Mouse (Mus musculus): ENCODE measurements at regions not wholly inside any gene's neighbourhood (a gene's known extent, or its start where the extent isn't known, plus 50 kb on each side); places are given as distances from the start of the nearest gene placed in this dataset.

- no peak overlapping the region for H3K9ac ChIP-seq (replicated peaks; ENCODE audit: low read depth, low read length)
- H3K4me3 ChIP-seq (ENCODE audit: low read depth, low read length), result no peak overlapping the region
- no peak overlapping the region for H3K4me2 ChIP-seq (ENCODE audit: low read depth, low read length)
- no peaks in the 10 kb centered on the region for H3K27me3 ChIP-seq (ENCODE audit: control insufficient read depth, insufficient read depth, low read length)
- 91% methylated on average over 1 of the region's 1 CpGs for WGBS
- no peaks in the 10 kb centered on the region for H3K36me3 ChIP-seq (ENCODE audit: control insufficient read depth, insufficient read depth, low read length)
- no peak overlapping the region for H3K27ac ChIP-seq (ENCODE audit: low read depth, low read length)
- H3K9me3 ChIP-seq (ENCODE audit: control insufficient read depth, low read length), result no peaks in the 10 kb centered on the region
- ATAC-seq (ENCODE audit: low read depth), result no peak
- no peaks in the 10 kb centered on the region for H3K4me1 ChIP-seq (ENCODE audit: control insufficient read depth, insufficient read depth, low read length)
Observed at GRCm38 (mm10) chr16:85743022-85743421, 59.9 kb downstream of the Adamts1 start.

GRCm38 (mm10) chr16:85738606-85739195 is 64.2 kb downstream of the Adamts1 start:
- H3K27me3 ChIP-seq (ENCODE audit: control insufficient read depth, insufficient read depth, low read length), result no peaks in the 10 kb centered on the region
- H3K4me2 ChIP-seq (ENCODE audit: low read depth, low read length), result no peak overlapping the region
- WGBS, result 87% methylated on average over 2 of the region's 2 CpGs
- H3K9ac ChIP-seq (replicated peaks; ENCODE audit: low read depth, low read length), result no peak overlapping the region
- ATAC-seq (ENCODE audit: low read depth), result no peak
- no peaks in the 10 kb centered on the region for H3K9me3 ChIP-seq (ENCODE audit: control insufficient read depth, low read length)
- H3K36me3 ChIP-seq (ENCODE audit: control insufficient read depth, insufficient read depth, low read length), result no peaks in the 10 kb centered on the region
- no peak overlapping the region for H3K27ac ChIP-seq (ENCODE audit: low read depth, low read length)
- no peak overlapping the region for H3K4me3 ChIP-seq (ENCODE audit: low read depth, low read length)
- H3K4me1 ChIP-seq (ENCODE audit: control insufficient read depth, insufficient read depth, low read length), result no peaks in the 10 kb centered on the region

- H3K4me3 ChIP-seq (ENCODE audit: low read depth, low read length), result no peak overlapping the region
- H3K9ac ChIP-seq (replicated peaks; ENCODE audit: low read depth, low read length), result no peak overlapping the region
- no peak overlapping the region for H3K4me2 ChIP-seq (ENCODE audit: low read depth, low read length)
- no peaks in the 10 kb centered on the region for H3K4me1 ChIP-seq (ENCODE audit: control insufficient read depth, insufficient read depth, low read length)
- no peaks in the 10 kb centered on the region for H3K36me3 ChIP-seq (ENCODE audit: control insufficient read depth, insufficient read depth, low read length)
- no peaks in the 10 kb centered on the region for H3K9me3 ChIP-seq (ENCODE audit: control insufficient read depth, low read length)
- WGBS, result 82% methylated on average over 2 of the region's 2 CpGs
- no peak for ATAC-seq (ENCODE audit: low read depth)
- no peak overlapping the region for H3K27ac ChIP-seq (ENCODE audit: low read depth, low read length)
- no peaks in the 10 kb centered on the region for H3K27me3 ChIP-seq (ENCODE audit: control insufficient read depth, insufficient read depth, low read length)
Observed at GRCm38 (mm10) chr16:85728026-85728425, 74.9 kb downstream of the Adamts1 start.

- Histone ChIP-seq H3K4me2 (ENCODE audit: low read depth, low read length) (no peak overlapping the region), H3K4me1 (ENCODE audit: control insufficient read depth, insufficient read depth, low read length) (no peaks in the 10 kb centered on the region), H3K9ac (replicated peaks; ENCODE audit: low read depth, low read length) (no peak overlapping the region), H3K9me3 (ENCODE audit: control insufficient read depth, low read length) (no peaks in the 10 kb centered on the region), H3K27me3 (ENCODE audit: control insufficient read depth, insufficient read depth, low read length) (no peaks in the 10 kb centered on the region), H3K36me3 (ENCODE audit: control insufficient read depth, insufficient read depth, low read length) (no peaks in the 10 kb centered on the region), H3K27ac (ENCODE audit: low read depth, low read length) (no peak overlapping the region), H3K4me3 (ENCODE audit: low read depth, low read length) (no peak overlapping the region)
- ATAC-seq (ENCODE audit: low read depth), result no peak
- WGBS, result 68% methylated on average over 2 of the region's 2 CpGs
Observed at GRCm38 (mm10) chr16:85721968-85722367, 80.9 kb downstream of the Adamts1 start.

GRCm38 (mm10) chr16:85712291-85712690 is 90.6 kb downstream of the Adamts1 start:
- ATAC-seq (ENCODE audit: low read depth), result no peak
- no peaks in the 10 kb centered on the region for H3K27me3 ChIP-seq (ENCODE audit: control insufficient read depth, insufficient read depth, low read length)
- no peak overlapping the region for H3K4me2 ChIP-seq (ENCODE audit: low read depth, low read length)
- H3K4me3 ChIP-seq (ENCODE audit: low read depth, low read length), result no peak overlapping the region
- H3K9me3 ChIP-seq (ENCODE audit: control insufficient read depth, low read length), result no peaks in the 10 kb centered on the region
- H3K27ac ChIP-seq (ENCODE audit: low read depth, low read length), result no peak overlapping the region
- no peaks in the 10 kb centered on the region for H3K4me1 ChIP-seq (ENCODE audit: control insufficient read depth, insufficient read depth, low read length)
- no peak overlapping the region for H3K9ac ChIP-seq (replicated peaks; ENCODE audit: low read depth, low read length)
- no peaks in the 10 kb centered on the region for H3K36me3 ChIP-seq (ENCODE audit: control insufficient read depth, insufficient read depth, low read length)
- WGBS, result 95% methylated on average over 3 of the region's 3 CpGs

- Histone ChIP-seq H3K4me2 (ENCODE audit: low read depth, low read length) (no peak overlapping the region), H3K36me3 (ENCODE audit: control insufficient read depth, insufficient read depth, low read length) (no peaks in the 10 kb centered on the region), H3K27ac (ENCODE audit: low read depth, low read length) (no peak overlapping the region), H3K9ac (replicated peaks; ENCODE audit: low read depth, low read length) (no peak overlapping the region), H3K27me3 (ENCODE audit: control insufficient read depth, insufficient read depth, low read length) (no peaks in the 10 kb centered on the region), H3K9me3 (ENCODE audit: control insufficient read depth, low read length) (no peaks in the 10 kb centered on the region), H3K4me1 (ENCODE audit: control insufficient read depth, insufficient read depth, low read length) (no peaks in the 10 kb centered on the region), H3K4me3 (ENCODE audit: low read depth, low read length) (no peak overlapping the region)
- WGBS, result 90% methylated on average over 9 of the region's 9 CpGs
- no peak for ATAC-seq (ENCODE audit: low read depth)
Observed at GRCm38 (mm10) chr16:85704254-85705020, 98.5 kb downstream of the Adamts1 start.

- Histone ChIP-seq H3K27ac (ENCODE audit: low read depth, low read length) (no peak overlapping the region), H3K9me3 (ENCODE audit: control insufficient read depth, low read length) (no peaks in the 10 kb centered on the region), H3K36me3 (ENCODE audit: control insufficient read depth, insufficient read depth, low read length) (no peaks in the 10 kb centered on the region), H3K4me3 (ENCODE audit: low read depth, low read length) (no peak overlapping the region), H3K9ac (replicated peaks; ENCODE audit: low read depth, low read length) (no peak overlapping the region), H3K4me2 (ENCODE audit: low read depth, low read length) (no peak overlapping the region), H3K4me1 (ENCODE audit: control insufficient read depth, insufficient read depth, low read length) (no peaks in the 10 kb centered on the region), H3K27me3 (ENCODE audit: control insufficient read depth, insufficient read depth, low read length) (no peaks in the 10 kb centered on the region)
- ATAC-seq (ENCODE audit: low read depth), result no peak
- WGBS, result 88% methylated on average over 2 of the region's 2 CpGs
Observed at GRCm38 (mm10) chr16:85702889-85703480, 99.9 kb downstream of the Adamts1 start.

- Histone ChIP-seq H3K4me3 (ENCODE audit: low read depth, low read length) (no peak overlapping the region), H3K9me3 (ENCODE audit: control insufficient read depth, low read length) (no peaks in the 10 kb centered on the region), H3K4me1 (ENCODE audit: control insufficient read depth, insufficient read depth, low read length) (no peaks in the 10 kb centered on the region), H3K9ac (replicated peaks; ENCODE audit: low read depth, low read length) (no peak overlapping the region), H3K36me3 (ENCODE audit: control insufficient read depth, insufficient read depth, low read length) (no peaks in the 10 kb centered on the region), H3K27ac (ENCODE audit: low read depth, low read length) (no peak overlapping the region), H3K4me2 (ENCODE audit: low read depth, low read length) (no peak overlapping the region), H3K27me3 (ENCODE audit: control insufficient read depth, insufficient read depth, low read length) (no peaks in the 10 kb centered on the region)
- no peak for ATAC-seq (ENCODE audit: low read depth)
- 79% methylated on average over 4 of the region's 4 CpGs for WGBS
Observed at GRCm38 (mm10) chr16:85699329-85699728, 103.6 kb downstream of the Adamts1 start.

GRCm38 (mm10) chr16:85682721-85683120 is 120.2 kb downstream of the Adamts1 start:
- Histone ChIP-seq H3K9me3 (ENCODE audit: control insufficient read depth, low read length) (no peaks in the 10 kb centered on the region), H3K27ac (ENCODE audit: low read depth, low read length) (no peak overlapping the region), H3K9ac (replicated peaks; ENCODE audit: low read depth, low read length) (no peak overlapping the region), H3K4me3 (ENCODE audit: low read depth, low read length) (no peak overlapping the region), H3K27me3 (ENCODE audit: control insufficient read depth, insufficient read depth, low read length) (no peaks in the 10 kb centered on the region), H3K4me1 (ENCODE audit: control insufficient read depth, insufficient read depth, low read length) (no peaks in the 10 kb centered on the region; the same call in 1 of the 2 replicates), H3K4me2 (ENCODE audit: low read depth, low read length) (no peak overlapping the region), H3K36me3 (ENCODE audit: control insufficient read depth, insufficient read depth, low read length) (no peaks in the 10 kb centered on the region)
- ATAC-seq (ENCODE audit: low read depth), result no peak
- 80% methylated on average over 2 of the region's 2 CpGs for WGBS
